Mouse (Mus musculus) brain, embryonic 14.5 days (tissue): ENCODE data around the gene Stk40. TPM values are rescaled to one million over a fixed set of nuclear protein-coding genes. Genes with fewer than 3 reads are reported as not detected.
A peak's percentile ranks its signal among the peaks of the same experiment; 100 is the strongest.

ENCODE experiments used
- DNase-seq: peaks from one replicate; pipeline ENCODE4 v3.0.0-alpha.2; 2011; ENCODE audit warnings: low read depth
- CTCF ChIP-seq: fragments of 200-500 bp; IDR thresholded peaks from 2 replicates; pipeline ENCODE4 v1.5.1; 2012; ENCODE audit warnings: inconsistent platforms, mild to moderate bottlenecking, moderate library complexity, borderline replicate concordance; ENCODE audit not compliant: insufficient read depth, insufficient read length; ENCODE audit errors: extremely low read depth
- POLR2A ChIP-seq: fragments of 200-500 bp; IDR thresholded peaks from 2 replicates; pipeline ENCODE4 v1.6.1; 2012; ENCODE audit warnings: mild to moderate bottlenecking, inconsistent platforms, borderline replicate concordance; ENCODE audit not compliant: poor library complexity, insufficient read depth, insufficient read length, severe bottlenecking; ENCODE audit errors: extremely low read depth
- polyA plus RNA-seq: library from polyadenylated mRNA; depleted of rRNA; stranded (reverse); fragments of >200 nt; gene quantifications from 2 replicates; pipeline ENCODE4 v1.2.3, GENCODE M21; 2012

The Stk40 gene
- polyA plus RNA-seq, 1 experiment, result 28.1 TPM

GRCm38 (mm10) chr4:126150297-126150948 lies 46.7 kb downstream of the Stk40 start:
- TF ChIP-seq POLR2A (no peak), CTCF (no peak)
- peak; percentile 50 for DNase-seq

GRCm38 (mm10) chr4:126150949-126151320 lies 47.2 kb downstream of the Stk40 start:
- DNase-seq, result no peak
- no peak for TF ChIP-seq CTCF
- no peak for TF ChIP-seq POLR2A

- DNase-seq, result no peak
- no peak for TF ChIP-seq CTCF
- TF ChIP-seq POLR2A, result no peak
Measured at GRCm38 (mm10) chr4:126151701-126152440, 48.1 kb downstream of the Stk40 start.

GRCm38 (mm10) chr4:126152864-126153263 lies 49.1 kb downstream of the Stk40 start:
- no peak for DNase-seq
- TF ChIP-seq POLR2A (no peak), CTCF (no peak)

- DNase-seq, result peak; percentile 20
- TF ChIP-seq POLR2A, result no peak
- TF ChIP-seq CTCF, result no peak
Measured at GRCm38 (mm10) chr4:126155183-126155582, 51.4 kb downstream of the Stk40 start.

- TF ChIP-seq POLR2A, result no peak
- no peak for TF ChIP-seq CTCF
- DNase-seq, result peak; percentile 17
Measured at GRCm38 (mm10) chr4:126155869-126156268, 52.1 kb downstream of the Stk40 start.

GRCm38 (mm10) chr4:126156617-126157016 lies 52.9 kb downstream of the Stk40 start:
- DNase-seq, result no peak
- TF ChIP-seq POLR2A (no peak), CTCF (peak; percentile 63)

- TF ChIP-seq POLR2A, result no peak
- 0 out of 2 replicates have a peak, but pooled peaks have one; percentile 13 for TF ChIP-seq CTCF
Measured at GRCm38 (mm10) chr4:126157562-126157961, 53.8 kb downstream of the Stk40 start.

GRCm38 (mm10) chr4:126159455-126159854 lies 55.7 kb downstream of the Stk40 start:
- DNase-seq, result peak; percentile 23
- TF ChIP-seq POLR2A (no peak), CTCF (no peak)

More at GRCm38 (mm10) chr4:126157562-126157961, 53.8 kb downstream of the Stk40 start:
- DNase-seq, result no peak

GRCm38 (mm10) chr4:126160981-126161380 lies 57.2 kb downstream of the Stk40 start:
- TF ChIP-seq POLR2A, result no peak
- TF ChIP-seq CTCF, result no peak
- no peak for DNase-seq

GRCm38 (mm10) chr4:126161456-126161855 lies 57.7 kb downstream of the Stk40 start:
- no peak for TF ChIP-seq CTCF
- no peak for TF ChIP-seq POLR2A
- no peak for DNase-seq
